Mouse (Mus musculus) testis, adult 2 months (tissue): Measurements from ENCODE around the gene Kcnh4. TPM values are rescaled to one million over a fixed set of nuclear protein-coding genes. Genes with fewer than 3 reads are reported as not detected.
A peak's percentile ranks its signal among the peaks of the same experiment; 100 is the strongest.

Experiments
- H3K27ac ChIP-seq: fragments of 200-500 bp; 2 replicates; pipeline ENCODE4 v1.5.1; 2012; ENCODE audit warnings: low read depth, low read length; ENCODE audit not compliant: control insufficient read depth, insufficient read depth
- H3K27me3 ChIP-seq: fragments of 200-500 bp; 2 replicates; pipeline ENCODE4 v1.6.1; 2012; ENCODE audit warnings: mild to moderate bottlenecking, low read length, moderate library complexity; ENCODE audit not compliant: control insufficient read depth, insufficient read depth
- H3K36me3 ChIP-seq: fragments of 200-500 bp; 2 replicates; pipeline ENCODE4 v1.6.1; 2012; ENCODE audit warnings: mild to moderate bottlenecking, low read length; ENCODE audit not compliant: control insufficient read depth, insufficient read depth
- H3K4me1 ChIP-seq: fragments of 200-500 bp; 2 replicates; pipeline ENCODE4 v1.6.1; 2012; ENCODE audit warnings: low read length; ENCODE audit not compliant: control insufficient read depth, insufficient read depth
- H3K4me3 ChIP-seq: fragments of 200-500 bp; 2 replicates; pipeline ENCODE4 v1.5.1; 2012; ENCODE audit warnings: low read depth, mild to moderate bottlenecking, low read length, moderate library complexity, mixed read lengths; ENCODE audit not compliant: control insufficient read depth
- CTCF ChIP-seq: fragments of 200-500 bp; IDR thresholded peaks from 2 replicates; pipeline ENCODE4 v1.5.1; 2012; ENCODE audit warnings: low read depth, mild to moderate bottlenecking, inconsistent platforms, low read length, moderate library complexity; ENCODE audit not compliant: control insufficient read depth, insufficient read depth, insufficient replicate concordance
- POLR2A ChIP-seq: fragments of 200-500 bp; IDR thresholded peaks from 2 replicates; pipeline ENCODE4 v1.6.1; 2012; ENCODE audit warnings: low read depth, mild to moderate bottlenecking, inconsistent platforms, low read length, moderate library complexity; ENCODE audit not compliant: control insufficient read depth
- polyA plus RNA-seq: library from polyadenylated mRNA; depleted of rRNA; stranded (reverse); fragments of >200 nt; gene quantifications from 2 replicates; pipeline ENCODE4 v1.2.3, GENCODE M21; 2012; rRNA removed

Kcnh4 gene
- polyA plus RNA-seq, 1 experiment, result 0.51 TPM

DNA sequence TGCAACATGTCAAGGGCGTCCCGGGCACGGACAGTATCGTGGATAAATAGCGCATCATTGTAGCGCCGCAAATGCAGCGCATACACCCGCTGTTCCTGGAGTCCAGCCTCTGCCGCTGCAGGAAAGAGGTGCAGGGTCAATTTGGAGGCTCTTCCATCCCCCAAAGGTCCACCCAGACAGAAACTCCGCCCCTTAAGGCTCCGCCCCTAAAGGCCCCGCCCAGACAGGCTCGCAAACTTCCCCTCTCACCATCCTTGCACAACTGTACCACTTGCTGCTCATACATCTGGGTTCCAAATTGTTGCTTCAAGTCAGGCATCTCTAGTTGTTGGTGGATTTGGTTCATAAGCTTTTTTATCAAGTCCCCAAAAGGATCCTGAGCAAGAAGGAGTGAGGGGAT, 58.4 kb downstream of the Kcnh4 start:
- Histone ChIP-seq H3K4me1 (peaks cover 28% of the 10 kb centered on the region), H3K36me3 (no peaks in the 10 kb centered on the region; the same call in 1 of the 2 replicates), H3K27me3 (no peaks in the 10 kb centered on the region), H3K4me3 (no peak overlapping the region), H3K27ac (no peak overlapping the region)
- TF ChIP-seq CTCF, result no peak
- no peak for TF ChIP-seq POLR2A

DNA sequence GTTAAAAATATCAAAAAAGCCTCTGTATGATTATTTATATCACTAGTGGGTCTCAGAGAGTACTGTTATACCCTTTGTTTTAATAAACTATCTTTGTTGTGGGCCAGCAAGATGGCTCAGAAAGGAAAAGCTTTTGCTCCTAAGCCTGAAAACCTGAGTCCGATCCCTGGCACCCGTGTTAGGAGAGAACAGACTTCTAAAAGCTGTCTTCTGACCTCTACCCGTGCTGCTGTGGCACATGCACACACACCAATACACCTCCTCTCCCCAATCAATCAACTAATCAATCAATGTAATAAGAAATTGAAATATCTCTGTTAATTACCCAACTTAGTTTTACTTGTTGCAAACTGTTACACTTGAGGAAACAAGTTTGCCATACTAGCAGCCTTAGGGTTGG, 59.0 kb downstream of the Kcnh4 start:
- Histone ChIP-seq H3K27me3 (no peaks in the 10 kb centered on the region), H3K36me3 (no peaks in the 10 kb centered on the region; the same call in 1 of the 2 replicates), H3K4me1 (peaks cover 28% of the 10 kb centered on the region), H3K27ac (no peak overlapping the region), H3K4me3 (no peak overlapping the region)
- TF ChIP-seq CTCF (no peak), POLR2A (no peak)

DNA sequence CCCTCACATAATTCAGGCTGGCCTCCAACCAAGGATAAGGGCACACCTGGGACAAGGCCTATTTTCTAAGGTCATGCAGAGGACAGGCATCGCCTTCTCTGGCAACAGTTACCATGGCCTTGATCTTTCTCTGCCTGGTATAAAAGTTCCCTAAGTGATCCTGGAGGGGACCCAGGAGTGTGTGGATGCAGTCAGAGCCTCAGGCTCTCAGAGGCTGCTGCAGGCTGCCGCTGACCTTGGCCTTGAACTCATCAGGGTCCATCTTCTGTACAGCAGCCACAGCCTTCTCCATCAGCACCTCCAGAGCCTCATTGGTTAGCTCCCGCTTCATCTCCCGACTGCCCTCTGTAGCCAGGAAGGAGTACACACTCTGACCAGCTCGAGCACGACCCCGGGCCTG, 61.8 kb downstream of the Kcnh4 start:
- no peak for TF ChIP-seq CTCF
- no peak for TF ChIP-seq POLR2A
- Histone ChIP-seq H3K27me3 (no peaks in the 10 kb centered on the region), H3K27ac (no peak overlapping the region), H3K36me3 (no peaks in the 10 kb centered on the region), H3K4me1 (peaks cover 9% of the 10 kb centered on the region), H3K4me3 (no peak overlapping the region)

DNA sequence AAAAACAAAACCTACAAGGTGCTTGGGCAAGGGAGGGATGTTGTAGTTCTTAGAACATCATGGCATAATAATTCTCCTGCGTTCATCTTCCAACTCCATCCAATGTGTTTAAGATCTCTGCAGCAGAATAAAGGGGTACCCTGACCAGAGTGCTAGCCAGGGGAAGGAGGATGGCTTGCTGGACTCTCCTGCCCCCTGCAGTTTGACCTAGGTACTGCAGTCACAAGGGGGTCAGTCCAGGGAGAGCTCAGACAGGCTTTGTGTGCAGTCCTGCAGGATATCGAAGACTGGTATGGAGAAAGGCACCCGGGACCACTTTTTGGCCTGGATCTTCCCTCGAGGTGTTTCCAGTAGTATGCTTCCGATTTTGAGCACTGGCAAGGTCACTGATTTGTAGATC, 64.8 kb downstream of the Kcnh4 start:
- no peaks in the 10 kb centered on the region for H3K36me3 ChIP-seq
- no peak overlapping the region for H3K4me3 ChIP-seq
- no peak overlapping the region for H3K27ac ChIP-seq
- TF ChIP-seq POLR2A (no peak), CTCF (peak; percentile 95)
- peaks cover 6% of the 10 kb centered on the region for H3K27me3 ChIP-seq
- peaks cover 8% of the 10 kb centered on the region for H3K4me1 ChIP-seq

DNA sequence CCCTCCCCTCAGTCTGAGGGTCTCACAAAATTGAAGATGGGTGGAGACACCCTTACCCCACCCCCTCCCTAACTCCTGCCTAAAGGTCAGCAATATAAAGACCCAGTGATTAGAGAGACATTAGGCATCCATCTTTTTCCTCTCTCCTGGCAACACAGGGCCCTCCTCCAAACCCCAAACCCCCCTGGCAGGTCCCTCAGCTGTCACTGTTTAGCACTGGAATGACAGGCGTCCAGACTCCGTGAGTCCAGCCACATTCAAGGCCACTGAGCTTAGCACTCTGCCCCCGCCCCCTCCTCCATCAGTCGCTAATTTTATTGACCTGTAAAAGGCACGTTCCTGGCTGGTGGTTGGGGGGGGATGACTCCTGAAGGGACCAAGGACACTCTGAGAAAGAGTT, 66.6 kb downstream of the Kcnh4 start:
- no peaks in the 10 kb centered on the region for H3K36me3 ChIP-seq
- H3K27me3 ChIP-seq, result peaks cover 6% of the 10 kb centered on the region
- TF ChIP-seq POLR2A, result no peak
- TF ChIP-seq CTCF, result no peak
- H3K4me1 ChIP-seq, result peaks cover 8% of the 10 kb centered on the region
- H3K27ac ChIP-seq, result no peak overlapping the region
- no peak overlapping the region for H3K4me3 ChIP-seq

DNA sequence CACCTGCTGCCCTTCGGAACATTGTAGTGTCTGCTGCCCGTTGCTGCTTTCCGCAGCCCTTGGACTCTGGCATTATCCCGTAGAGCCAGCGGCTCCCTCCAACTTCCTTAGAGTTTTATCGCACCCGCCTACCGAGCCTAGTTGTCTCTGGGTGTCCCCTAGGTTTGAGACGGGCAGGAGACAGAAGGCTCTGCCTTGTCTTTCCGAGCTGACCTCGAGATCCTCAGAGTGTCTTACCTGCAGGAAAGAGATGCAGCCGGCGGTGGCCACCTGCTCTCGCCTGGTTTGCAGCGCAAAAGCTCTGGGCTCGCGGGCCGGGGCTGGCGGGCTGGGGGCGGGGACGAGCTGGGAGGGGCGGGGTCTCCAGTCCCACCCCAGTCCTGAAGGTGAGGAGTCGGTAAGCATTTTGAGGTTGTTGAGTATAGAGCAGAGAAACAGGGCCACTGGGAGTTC, 67.6 kb downstream of the Kcnh4 start, which contains the start of gene Zfp385c:
Gene Zfp385c, minus strand, starts transcription at position 292 of the 453 bp plus-strand sequence.
- no peak for TF ChIP-seq POLR2A
- no peak for TF ChIP-seq CTCF
- Histone ChIP-seq H3K27me3 (peaks cover 6% of the 10 kb centered on the region), H3K4me3 (0 out of 2 replicates have a peak within 1 kb of the TSS, but pooled peaks have one; percentile 9), H3K4me1 (peaks cover 8% of the 10 kb centered on the region), H3K27ac (no peak within 1 kb of the TSS), H3K36me3 (no peaks in the 10 kb centered on the region)

DNA sequence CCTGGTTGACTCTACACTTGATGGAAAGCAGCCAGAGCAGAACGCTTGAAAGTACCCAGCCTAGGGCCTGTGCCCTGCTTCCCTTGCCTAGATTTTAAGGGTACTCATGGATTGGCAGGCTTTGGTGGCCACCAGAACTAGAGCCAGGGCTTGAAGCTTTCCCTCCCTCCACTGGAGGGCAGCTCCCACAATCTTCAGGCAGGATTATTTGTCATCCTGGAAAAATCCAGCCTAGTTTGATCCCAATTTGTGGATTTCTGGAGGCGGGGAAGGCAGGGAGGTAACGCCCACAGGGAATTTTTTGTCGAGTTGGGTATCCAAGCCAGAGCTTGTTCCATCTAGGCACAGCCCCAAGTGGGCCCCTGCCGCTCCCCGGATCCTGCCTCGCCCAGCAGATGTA, 69.4 kb downstream of the Kcnh4 start:
- Histone ChIP-seq H3K27ac (no peak overlapping the region), H3K4me1 (peaks cover 8% of the 10 kb centered on the region), H3K27me3 (peaks cover 6% of the 10 kb centered on the region), H3K4me3 (no peak overlapping the region), H3K36me3 (no peaks in the 10 kb centered on the region)
- TF ChIP-seq POLR2A, result no peak
- TF ChIP-seq CTCF, result no peak

Other genes with a start within 250 kb of the Kcnh4 start
- gene Acly, start 231.9 kb downstream of the Kcnh4 start, polyA plus RNA-seq, result 24.7 and 30.4 TPM in 2 replicates
- 70.4 and 74.1 TPM in 2 replicates for gene Ttc25, start 214.3 kb downstream of the Kcnh4 start, polyA plus RNA-seq
- gene Cnp, start 185.0 kb downstream of the Kcnh4 start, polyA plus RNA-seq, result 3.3 and 3.7 TPM in 2 replicates
- 245 and 266 TPM in 2 replicates for gene Nkiras2, start 140.7 kb downstream of the Kcnh4 start, polyA plus RNA-seq
- 104 and 150 TPM in 2 replicates for gene Dnajc7, start 139.8 kb downstream of the Kcnh4 start, polyA plus RNA-seq
- 2.6 and 3.8 TPM in 2 replicates for gene Zfp385c, start 67.5 kb downstream of the Kcnh4 start, polyA plus RNA-seq
- gene Dhx58, start 55.7 kb downstream of the Kcnh4 start, polyA plus RNA-seq, result 31.5 and 32.0 TPM in 2 replicates
- gene Kat2a, start 47.5 kb downstream of the Kcnh4 start, polyA plus RNA-seq, result 24.0 and 26.3 TPM in 2 replicates
- gene Hspb9, start 46.1 kb downstream of the Kcnh4 start, polyA plus RNA-seq, result 1,348 and 1,420 TPM in 2 replicates
- gene Rab5c, start 21.7 kb downstream of the Kcnh4 start, polyA plus RNA-seq, result 90.2 and 90.7 TPM in 2 replicates
- 0.36 TPM in 1 of 2 replicates, not detected in the other for gene Hcrt, start 3.0 kb upstream of the Kcnh4 start, polyA plus RNA-seq
- 1.3 and 1.6 TPM in 2 replicates for gene Ghdc, start 11.0 kb upstream of the Kcnh4 start, polyA plus RNA-seq
- 1.9 and 2.4 TPM in 2 replicates for gene Stat5b, start 90.8 kb upstream of the Kcnh4 start, polyA plus RNA-seq
- gene Stat5a, start 99.4 kb upstream of the Kcnh4 start, polyA plus RNA-seq, result 4.0 and 6.6 TPM in 2 replicates
- 25.0 and 30.2 TPM in 2 replicates for gene Stat3, start 179.6 kb upstream of the Kcnh4 start, polyA plus RNA-seq
- 5.1 and 6.1 TPM in 2 replicates for gene Cavin1, start 210.9 kb upstream of the Kcnh4 start, polyA plus RNA-seq
- gene Atp6v0a1, start 249.5 kb upstream of the Kcnh4 start, polyA plus RNA-seq, result 18.1 and 23.7 TPM in 2 replicates